14 mouse cellular contexts compared by ENCODE assay signal in the genomic region with DNA sequence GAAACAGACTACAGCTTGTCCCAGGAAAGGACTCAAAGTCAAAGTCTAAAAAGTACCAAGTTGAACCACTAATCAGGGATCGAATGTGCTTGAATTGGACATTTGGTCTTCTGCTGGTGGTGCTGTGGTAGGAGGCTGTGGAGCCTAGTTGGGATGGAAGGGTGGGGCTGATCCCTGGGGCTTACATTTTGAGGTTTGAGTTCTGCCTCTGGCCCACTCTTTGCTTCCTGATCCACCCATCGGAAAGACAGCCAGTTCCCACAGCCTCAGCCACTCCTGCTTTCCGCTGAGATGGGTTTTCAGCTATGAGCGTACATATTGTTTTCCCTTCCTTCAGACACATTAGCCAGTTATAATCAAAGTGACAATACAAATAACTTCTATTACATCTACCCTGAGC.
A peak's percentile ranks its signal among the peaks of the same experiment; 100 is the strongest.
DNase-seq lines count a peak whose midpoint lies in the region; TF ChIP-seq lines count a peak whose summit lies in the region.
"Had no signal": no experiment of that assay in that cellular context is flagged by ENCODE, and none has a peak within 500 bp of the region (broad histone marks: within the 10 kb centered on the region; RNA-seq: fewer than 3 reads in every experiment).

No protein-coding gene starts in this region.

- intact Hi-C loops in gastrocnemius, adult 2 months (cut with DNase I) = no loop called here
- intact Hi-C loops in heart, postnatal 14 days (cut with DNase I) = no loop called here

- no peak for TF ChIP-seq CTCF in gastrocnemius, adult 2 months (IDR thresholded peaks at IDR 0.05)

- H3K4me3 ChIP-seq in gastrocnemius, adult 2 months = no peak overlapping the region

- H3K27ac ChIP-seq in gastrocnemius, adult 2 months = no peak overlapping the region

- peak; percentile 45 for DNase-seq in gastrocnemius, adult 2 months
- DNase-seq in gastrocnemius, postnatal 4 days (ENCODE audit: low spot score in 2 of 2) = no peak
- DNase-seq in heart, adult 11 months = peak; percentile 92
- DNase-seq in heart, postnatal 14 days = no peak
- DNase-seq: adrenal gland, adult 2 months; adrenal gland, adult 8-10 months; adrenal gland, postnatal 10 days; adrenal gland, postnatal 14 days; adrenal gland, postnatal 25 days; adrenal gland, postnatal 36 days; B cell, adult 2 months; cerebellum, adult 11 months; cerebellum, adult 11-12 months; cerebellum, adult 18-20 months had no signal

Comparison
In these comparisons a context has a peak if more than half of its experiments do, and no peak if none do; other contexts are left out.
1. DNase-seq: peak in gastrocnemius, adult 2 months (single experiment) and heart, adult 11 months (single experiment); none in gastrocnemius, postnatal 4 days (0 of 2) and heart, postnatal 14 days (0 of 2).